Mouse (Mus musculus) frontal cortex, postnatal 36 days (tissue): ENCODE data around the gene Ccdc126.

Source experiments
- DNase-seq, 2 experiments: peaks; one replicate each; pipeline ENCODE4 v3.0.0; 2022; ENCODE audit warnings: low spot score in 2 of 2

The Ccdc126 gene

GRCm38 (mm10) chr6:49343737-49344469 is 24.8 kb downstream of the Ccdc126 start:
- no peak for DNase-seq

- no peak for DNase-seq
Observed at GRCm38 (mm10) chr6:49349826-49350225, 30.8 kb downstream of the Ccdc126 start.

GRCm38 (mm10) chr6:49354613-49355012 is 35.5 kb downstream of the Ccdc126 start:
- DNase-seq = no peak

GRCm38 (mm10) chr6:49355171-49355570 is 36.1 kb downstream of the Ccdc126 start:
- no peak for DNase-seq

GRCm38 (mm10) chr6:49360420-49360819 is 41.3 kb downstream of the Ccdc126 start:
- no peak for DNase-seq

- DNase-seq = peak; percentile 49 to 54
Observed at GRCm38 (mm10) chr6:49367159-49368054, 48.3 kb downstream of the Ccdc126 start, which contains the start of gene Fam221a. Gene Fam221a, plus strand, starts transcription at chr6:49367739.

GRCm38 (mm10) chr6:49368212-49368611 is 49.1 kb downstream of the Ccdc126 start:
- DNase-seq = no peak

- no peak for DNase-seq
Observed at GRCm38 (mm10) chr6:49372705-49373104, 53.6 kb downstream of the Ccdc126 start.

- DNase-seq = no peak
Observed at GRCm38 (mm10) chr6:49373943-49374342, 54.9 kb downstream of the Ccdc126 start.

- no peak for DNase-seq
Observed at GRCm38 (mm10) chr6:49378328-49378727, 59.3 kb downstream of the Ccdc126 start.
